Mouse (Mus musculus) olfactory bulb, adult 2 months (tissue): Measurements from ENCODE around the gene Pdlim5. TPM values are rescaled to one million over a fixed set of nuclear protein-coding genes. Genes with fewer than 3 reads are reported as not detected.

Experiments
- H3K27ac ChIP-seq: fragments of 200-500 bp; 2 replicates; pipeline ENCODE4 v1.5.1; 2012; ENCODE audit warnings: low read depth, low read length; ENCODE audit not compliant: insufficient read depth
- H3K4me1 ChIP-seq: fragments of 200-500 bp; 2 replicates; pipeline ENCODE4 v1.6.1; 2012; ENCODE audit warnings: low read length; ENCODE audit not compliant: control insufficient read depth, insufficient read depth
- H3K4me3 ChIP-seq: fragments of 200-500 bp; 2 replicates; pipeline ENCODE4 v1.5.1; 2012; ENCODE audit warnings: mild to moderate bottlenecking, low read depth, low read length, moderate library complexity; ENCODE audit not compliant: insufficient read depth
- CTCF ChIP-seq: fragments of 200-500 bp; IDR thresholded peaks from 2 replicates; pipeline ENCODE4 v1.5.1; 2012; ENCODE audit warnings: low read depth, mild to moderate bottlenecking, low read length, moderate library complexity; ENCODE audit not compliant: insufficient read depth
- POLR2A ChIP-seq: fragments of 200-500 bp; IDR thresholded peaks from 2 replicates; pipeline ENCODE4 v1.6.1; 2012; ENCODE audit warnings: mild to moderate bottlenecking, low read depth, low read length, moderate library complexity; ENCODE audit not compliant: insufficient read depth
- WGBS: fragments of 180-500 bp; shearing (Covaris S2); methylation state at CpG from one replicate; pipeline ENCODE4 v1.1.7; 2018; 5-methylcytosine and 5-hydroxymethylcytosine counted together
- polyA plus RNA-seq: library from polyadenylated mRNA; stranded (reverse); fragments of >200 nt; gene quantifications from 2 replicates; pipeline ENCODE4 v1.2.4, GENCODE M21; 2012; ENCODE audit warnings: low replicate concordance; ENCODE audit not compliant: missing spikeins, insufficient read depth, insufficient read length

Pdlim5 gene
- polyA plus RNA-seq, 1 experiment = not detected

- peaks cover 3% of the 10 kb centered on the region; the same call in 1 of the 2 replicates for H3K4me1 ChIP-seq
- WGBS = 26% methylated on average over 9 of the region's 9 CpGs
- TF ChIP-seq POLR2A = no peak
- TF ChIP-seq CTCF = no peak
- peak overlapping the region; percentile 10; the same call in 1 of the 2 replicates for H3K4me3 ChIP-seq
- no peak overlapping the region for H3K27ac ChIP-seq
Observed at GRCm38 (mm10) chr3:142282706-142283105, 112.8 kb downstream of the Pdlim5 start.

- Histone ChIP-seq H3K4me3 (no peak overlapping the region), H3K4me1 (peaks cover 3% of the 10 kb centered on the region; the same call in 1 of the 2 replicates), H3K27ac (no peak overlapping the region)
- no peak for TF ChIP-seq POLR2A
- TF ChIP-seq CTCF = no peak
- WGBS = 83% methylated on average over 7 of the region's 7 CpGs
Observed at GRCm38 (mm10) chr3:142281656-142282055, 113.8 kb downstream of the Pdlim5 start.

GRCm38 (mm10) chr3:142281093-142281445, 114.4 kb downstream of the Pdlim5 start:
- TF ChIP-seq POLR2A (no peak), CTCF (no peak)
- 52% methylated on average over 1 of the region's 1 CpGs for WGBS
- H3K4me3 ChIP-seq = no peak overlapping the region
- H3K27ac ChIP-seq = no peak overlapping the region
- H3K4me1 ChIP-seq = peaks cover 3% of the 10 kb centered on the region; the same call in 1 of the 2 replicates

- no peak overlapping the region for H3K4me3 ChIP-seq
- no peak overlapping the region for H3K27ac ChIP-seq
- 46% methylated on average over 6 of the region's 6 CpGs for WGBS
- no peak for TF ChIP-seq CTCF
- no peak for TF ChIP-seq POLR2A
- H3K4me1 ChIP-seq = peaks cover 3% of the 10 kb centered on the region; the same call in 1 of the 2 replicates
Observed at GRCm38 (mm10) chr3:142280366-142281092, 115.0 kb downstream of the Pdlim5 start.

GRCm38 (mm10) chr3:142279011-142279410, 116.5 kb downstream of the Pdlim5 start:
- no peak overlapping the region for H3K27ac ChIP-seq
- WGBS = 93% methylated on average over 3 of the region's 3 CpGs
- no peak for TF ChIP-seq POLR2A
- no peak for TF ChIP-seq CTCF
- no peak overlapping the region for H3K4me3 ChIP-seq
- peaks cover 3% of the 10 kb centered on the region; the same call in 1 of the 2 replicates for H3K4me1 ChIP-seq

GRCm38 (mm10) chr3:142276506-142276905, 119.0 kb downstream of the Pdlim5 start:
- Histone ChIP-seq H3K4me3 (no peak overlapping the region), H3K27ac (no peak overlapping the region), H3K4me1 (peaks cover 3% of the 10 kb centered on the region; the same call in 1 of the 2 replicates)
- TF ChIP-seq POLR2A = no peak
- TF ChIP-seq CTCF = no peak
- 89% methylated on average over 3 of the region's 3 CpGs for WGBS

GRCm38 (mm10) chr3:142274993-142275392, 120.5 kb downstream of the Pdlim5 start:
- Histone ChIP-seq H3K27ac (no peak overlapping the region), H3K4me1 (no peaks in the 10 kb centered on the region), H3K4me3 (no peak overlapping the region)
- TF ChIP-seq CTCF (no peak), POLR2A (no peak)
- 6% methylated on average over 1 of the region's 1 CpGs for WGBS

GRCm38 (mm10) chr3:142274451-142274850, 121.0 kb downstream of the Pdlim5 start:
- no peak overlapping the region for H3K27ac ChIP-seq
- WGBS = 93% methylated on average over 3 of the region's 3 CpGs
- H3K4me1 ChIP-seq = no peaks in the 10 kb centered on the region
- no peak overlapping the region for H3K4me3 ChIP-seq
- TF ChIP-seq CTCF = no peak
- no peak for TF ChIP-seq POLR2A

- H3K4me3 ChIP-seq = no peak overlapping the region
- no peaks in the 10 kb centered on the region for H3K4me1 ChIP-seq
- TF ChIP-seq POLR2A (no peak), CTCF (no peak)
- 91% methylated on average over 6 of the region's 6 CpGs for WGBS
- no peak overlapping the region for H3K27ac ChIP-seq
Observed at GRCm38 (mm10) chr3:142273265-142273664, 122.2 kb downstream of the Pdlim5 start.

GRCm38 (mm10) chr3:142256371-142256770, 139.1 kb downstream of the Pdlim5 start:
- WGBS = 62% methylated on average over 2 of the region's 2 CpGs
- Histone ChIP-seq H3K4me3 (no peak overlapping the region), H3K27ac (no peak overlapping the region), H3K4me1 (no peaks in the 10 kb centered on the region)
- TF ChIP-seq CTCF (no peak), POLR2A (no peak)
